Mouse (Mus musculus) embryonic facial prominence, embryonic 11.5 days (tissue): ENCODE results near the gene Pithd1. TPM values are rescaled to one million over a fixed set of nuclear protein-coding genes. Genes with fewer than 3 reads are reported as not detected.

ENCODE experiments used
- polyA plus RNA-seq: library from polyadenylated mRNA; unstranded; fragments of >200 nt; fragmentation: Nextera tagmentation; extraction: Ambion mirVana; gene quantifications from 2 replicates; pipeline ENCODE4 v1.2.1, GENCODE M21; 2014

The Pithd1 gene
- polyA plus RNA-seq, 1 experiment from 2014 or later: 67.9 TPM

Other genes starting within 250 kb of the Pithd1 start
- gene Myom3, start 227.5 kb downstream of the Pithd1 start, polyA plus RNA-seq: 0.31 TPM in 1 of 2 replicates, not detected in the other
- gene Srsf10, start 131.5 kb downstream of the Pithd1 start, polyA plus RNA-seq: 421 and 489 TPM in 2 replicates
- 227 and 251 TPM in 2 replicates for gene Pnrc2, start 113.4 kb downstream of the Pithd1 start, polyA plus RNA-seq
- gene Cnr2, start 91.9 kb downstream of the Pithd1 start, polyA plus RNA-seq: 0.25 and 0.43 TPM in 2 replicates
- gene Fuca1, start 66.5 kb downstream of the Pithd1 start, polyA plus RNA-seq: 39.2 and 45.5 TPM in 2 replicates
- gene Hmgcl, start 40.8 kb downstream of the Pithd1 start, polyA plus RNA-seq: 67.0 and 76.0 TPM in 2 replicates
- 23.1 and 25.8 TPM in 2 replicates for gene Gale, start 23.5 kb downstream of the Pithd1 start, polyA plus RNA-seq
- 99.6 and 114 TPM in 2 replicates for gene Lypla2, start 14.6 kb downstream of the Pithd1 start, polyA plus RNA-seq
- 49.9 and 51.0 TPM in 2 replicates for gene Eloa, start 34.5 kb upstream of the Pithd1 start, polyA plus RNA-seq
- 410 and 431 TPM in 2 replicates for gene Rpl11, start 66.2 kb upstream of the Pithd1 start, polyA plus RNA-seq
- 608 and 653 TPM in 2 replicates for gene Id3, start 156.2 kb upstream of the Pithd1 start, polyA plus RNA-seq
- gene E2f2, start 185.1 kb upstream of the Pithd1 start, polyA plus RNA-seq: 5.0 and 6.1 TPM in 2 replicates
- 2.8 and 2.9 TPM in 2 replicates for gene Asap3, start 219.1 kb upstream of the Pithd1 start, polyA plus RNA-seq